Mouse (Mus musculus): ENCODE data around the gene Lrrc8a. TPM values are rescaled to one million over a fixed set of nuclear protein-coding genes. Genes with fewer than 3 reads are reported as not detected.

Gene Lrrc8a
- 26.6 and 28.7 TPM in 2 replicates for polyA plus RNA-seq (2012; rRNA removed)

DNA sequence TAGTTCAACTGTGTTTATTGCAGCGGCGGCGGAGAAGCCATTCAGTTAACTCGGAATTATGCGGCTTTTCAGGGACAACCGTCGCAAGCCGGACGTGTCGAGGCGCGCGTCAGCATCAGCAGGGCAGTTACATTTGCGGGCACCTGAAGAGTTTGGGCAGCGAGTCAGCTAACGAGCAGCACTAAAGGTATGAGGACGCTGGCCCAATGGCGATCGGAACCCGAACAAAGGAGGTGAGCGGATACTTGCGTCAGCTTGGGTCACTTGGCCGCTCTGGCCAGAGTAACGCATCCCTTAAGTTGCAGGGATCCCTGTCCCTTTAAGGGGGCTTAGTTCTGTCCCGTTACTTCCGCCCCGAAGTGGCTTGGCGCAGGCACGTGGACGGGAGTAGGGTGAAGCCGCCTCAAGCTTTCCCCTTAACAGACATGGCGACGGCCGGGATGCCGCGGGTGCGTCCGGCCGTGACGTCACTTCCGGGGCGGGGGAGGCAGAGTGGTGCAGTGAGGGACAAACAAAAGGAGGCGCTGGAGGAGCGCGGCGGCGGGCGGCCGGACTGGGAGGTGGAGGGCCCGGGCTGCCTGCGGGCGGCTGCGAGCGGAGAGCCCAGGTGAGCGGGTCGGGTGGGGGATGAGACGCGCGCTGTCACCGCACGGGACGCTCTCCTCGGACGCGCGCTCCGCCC, at the start of gene Lrrc8a:
TSS of gene Lrrc8a (plus strand) at position 517 of the 682 bp plus-strand sequence.

DNA sequence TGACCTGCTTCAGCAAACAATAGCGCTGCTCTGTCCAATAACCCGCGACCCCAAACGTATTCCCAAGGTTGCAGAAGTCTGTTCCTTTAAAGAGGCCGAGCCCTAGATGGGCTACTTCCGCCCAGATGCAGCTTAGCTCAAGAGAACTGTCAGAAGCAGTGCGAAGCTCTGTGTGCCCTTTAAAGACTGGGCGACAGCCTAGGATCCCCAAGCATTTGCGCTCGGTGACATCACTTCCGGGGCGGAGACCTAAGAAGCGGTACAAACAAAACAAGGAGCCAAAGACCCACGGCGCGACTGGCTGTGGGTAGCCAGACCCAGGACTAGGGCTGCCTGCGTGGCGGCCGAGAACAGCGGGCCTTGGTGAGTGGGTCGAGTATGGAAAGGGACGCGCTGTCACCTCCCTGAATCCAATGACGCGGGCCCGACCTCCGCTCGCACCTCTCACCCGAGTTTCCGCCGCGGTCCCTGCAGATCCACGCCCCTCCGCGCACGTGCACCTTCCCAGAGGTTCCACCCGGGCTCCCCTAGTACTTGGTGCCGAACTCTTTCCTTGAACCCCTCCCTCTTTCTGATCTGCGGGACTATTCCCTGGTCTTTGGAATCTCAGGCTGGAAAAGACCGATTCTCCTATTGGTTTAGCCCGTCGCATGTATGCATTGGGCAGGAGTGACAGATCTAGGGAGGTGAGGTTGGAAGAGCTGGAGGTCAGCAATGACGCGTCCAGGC, 31.7 kb upstream of the Lrrc8a start, which contains the start of gene Kyat1:
TSS of gene Kyat1 (minus strand) at position 219 of the 729 bp plus-strand sequence.

DNA sequence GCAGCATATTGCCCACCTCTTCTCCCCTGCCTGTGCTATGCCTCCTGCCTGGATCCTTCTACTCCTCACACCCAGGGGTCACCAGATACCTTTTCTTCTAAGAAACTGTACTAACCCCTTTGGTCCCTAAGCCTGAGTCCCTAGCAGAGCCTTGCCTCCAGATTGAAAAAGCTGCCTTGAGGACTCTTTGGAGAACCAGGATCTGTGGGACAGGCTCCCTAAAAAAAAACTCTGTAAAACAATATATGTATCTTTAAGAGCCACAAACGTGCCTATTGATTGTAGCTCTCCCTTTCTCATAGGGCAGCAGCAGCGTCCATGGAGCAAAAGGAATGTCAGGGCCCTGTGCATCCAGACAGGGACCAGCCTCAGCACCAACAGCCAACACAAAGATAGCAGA, 2.8 kb downstream of the Lrrc8a start, which contains the start of gene Gm28035:
TSS of gene Gm28035 (plus strand) at position 301 of the 400 bp plus-strand sequence.

DNA sequence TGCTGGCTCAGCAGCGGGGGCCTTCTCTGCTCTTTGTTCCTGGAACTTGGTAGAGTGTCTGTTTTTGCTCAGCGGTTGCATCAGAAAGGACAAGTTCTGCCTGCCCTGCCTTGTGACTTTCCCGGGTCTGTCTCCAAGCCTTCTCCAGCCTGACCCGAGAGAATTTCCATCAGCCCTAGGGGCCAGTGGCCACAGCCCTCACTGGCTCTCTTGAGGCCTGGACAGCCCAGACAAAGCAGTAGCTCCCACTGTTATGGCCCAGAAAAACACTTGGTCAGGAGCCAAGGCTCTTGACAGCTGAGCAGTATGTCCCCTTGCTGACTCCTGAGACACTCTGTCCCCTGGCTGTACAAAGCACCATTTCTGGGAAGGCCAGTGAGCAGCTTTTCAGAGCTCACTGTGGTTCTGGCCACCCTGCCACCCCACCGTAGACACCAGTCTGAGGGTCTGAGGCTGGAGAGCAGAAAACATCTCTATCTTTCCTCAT, 28.3 kb downstream of the Lrrc8a start, which contains the start of gene Phyhd1:
TSS of gene Phyhd1 (plus strand) at position 437 of the 487 bp plus-strand sequence.

DNA sequence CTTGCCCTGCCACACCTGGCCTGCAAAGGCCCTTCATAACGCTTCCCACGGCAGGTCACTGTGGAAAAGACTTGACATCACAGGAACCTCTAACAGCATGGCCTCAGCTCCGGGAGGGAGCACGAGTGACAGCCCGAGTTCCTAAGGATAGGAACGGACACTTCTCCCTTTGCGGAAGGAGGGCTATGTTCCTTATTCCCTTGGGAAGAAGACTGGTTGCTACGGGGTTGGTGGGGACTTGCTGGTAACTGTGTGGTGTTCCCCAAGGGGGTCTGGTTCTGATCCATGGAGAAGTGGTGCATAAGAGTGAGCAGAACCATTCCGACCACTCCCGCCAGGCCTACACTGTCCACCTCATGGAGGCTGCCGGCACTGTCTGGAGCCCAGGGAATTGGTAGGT, 43.2 kb downstream of the Lrrc8a start, which contains the start of gene Gm28038:
TSS of gene Gm28038 (plus strand) at position 301 of the 400 bp plus-strand sequence.

DNA sequence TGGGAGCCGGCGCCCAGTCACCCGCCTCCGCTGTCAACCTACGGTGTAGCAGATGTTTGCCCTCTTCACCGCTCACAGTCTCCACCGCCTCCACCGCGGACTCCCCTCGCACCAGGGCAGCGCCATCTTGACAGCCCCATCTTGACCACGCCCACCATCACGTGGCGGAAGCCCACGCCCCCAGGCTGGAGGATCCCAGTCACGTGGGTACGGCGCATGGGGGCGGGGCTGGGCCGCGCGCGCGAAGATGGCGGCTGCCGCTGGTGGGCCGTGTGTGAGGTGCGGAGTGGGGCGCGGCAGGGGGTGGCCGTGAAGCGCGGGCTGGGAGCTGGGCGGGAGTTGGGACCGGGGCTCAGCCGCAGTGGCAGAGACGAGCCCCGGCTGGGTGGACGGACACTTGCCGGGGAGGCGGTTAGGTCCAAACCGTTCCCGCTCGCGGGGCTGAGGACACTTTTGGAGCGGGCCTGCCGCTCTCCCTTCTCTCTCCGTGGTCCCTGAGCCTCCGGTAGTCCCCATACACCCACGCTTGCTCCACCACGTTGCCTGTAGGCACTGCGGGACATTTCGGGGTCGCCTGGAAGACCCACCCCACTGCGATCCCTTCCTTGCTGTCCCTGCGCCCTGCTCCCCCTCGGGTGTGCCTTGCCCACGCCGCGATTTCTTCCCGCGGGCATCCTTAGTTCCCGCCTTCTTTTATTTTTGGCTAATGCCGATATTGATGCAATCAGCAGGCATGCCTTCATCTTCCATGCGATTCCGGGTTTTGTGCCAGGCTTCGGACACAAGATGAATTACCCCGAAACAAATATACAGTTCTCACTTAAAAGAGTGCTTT, 48.9 kb downstream of the Lrrc8a start, which contains the start of the genes Dolk and Nup188:
TSS of gene Dolk (minus strand) at position 143 of the 835 bp plus-strand sequence.
TSS of gene Nup188 (plus strand) at position 206 of the 835 bp plus-strand sequence.

Other genes with a start within 250 kb of the Lrrc8a start
- gene Wdr34, start 188.8 kb upstream of the Lrrc8a start, polyA plus RNA-seq (2012; rRNA removed), result 63.2 and 64.7 TPM in 2 replicates
- 346 and 393 TPM in 2 replicates for gene Set, start 180.3 kb upstream of the Lrrc8a start, polyA plus RNA-seq (2012; rRNA removed)
- 9.1 TPM in 2 replicates for gene Pkn3, start 160.0 kb upstream of the Lrrc8a start, polyA plus RNA-seq (2012; rRNA removed)
- gene Zdhhc12, start 144.1 kb upstream of the Lrrc8a start, polyA plus RNA-seq (2012; rRNA removed), result 30.2 and 39.0 TPM in 2 replicates
- gene Zer1, start 113.1 kb upstream of the Lrrc8a start, polyA plus RNA-seq (2012; rRNA removed), result 69.0 TPM in 2 replicates
- gene Tbc1d13, start 104.0 kb upstream of the Lrrc8a start, polyA plus RNA-seq (2012; rRNA removed), result 61.3 and 63.8 TPM in 2 replicates
- 14.6 and 18.2 TPM in 2 replicates for gene Endog, start 66.2 kb upstream of the Lrrc8a start, polyA plus RNA-seq (2012; rRNA removed)
- 54.3 and 55.7 TPM in 2 replicates for gene Spout1, start 59.3 kb upstream of the Lrrc8a start, polyA plus RNA-seq (2012; rRNA removed)
- 31.1 and 32.9 TPM in 2 replicates for gene Kyat1, start 31.9 kb upstream of the Lrrc8a start, polyA plus RNA-seq (2012; rRNA removed)
- gene Gm28035, start 2.9 kb downstream of the Lrrc8a start, polyA plus RNA-seq (2012; rRNA removed), result 11.1 and 16.3 TPM in 2 replicates
- gene Phyhd1, start 28.5 kb downstream of the Lrrc8a start, polyA plus RNA-seq (2012; rRNA removed), result 16.7 and 19.0 TPM in 2 replicates
- gene Gm28038, start 43.3 kb downstream of the Lrrc8a start, polyA plus RNA-seq (2012; rRNA removed), result not detected in 2 replicates
- gene Dolk, start 48.6 kb downstream of the Lrrc8a start, polyA plus RNA-seq (2012; rRNA removed), result 11.0 and 12.2 TPM in 2 replicates
- gene Nup188, start 48.7 kb downstream of the Lrrc8a start, polyA plus RNA-seq (2012; rRNA removed), result 42.1 and 44.5 TPM in 2 replicates
- gene Sh3glb2, start 121.6 kb downstream of the Lrrc8a start, polyA plus RNA-seq (2012; rRNA removed), result 289 and 290 TPM in 2 replicates
- 36.1 and 36.8 TPM in 2 replicates for gene Miga2, start 126.5 kb downstream of the Lrrc8a start, polyA plus RNA-seq (2012; rRNA removed)
- gene Dolpp1, start 154.5 kb downstream of the Lrrc8a start, polyA plus RNA-seq (2012; rRNA removed), result 69.9 and 75.3 TPM in 2 replicates
- gene Crat, start 178.1 kb downstream of the Lrrc8a start, polyA plus RNA-seq (2012; rRNA removed), result 26.2 and 28.0 TPM in 2 replicates
- 113 and 121 TPM in 2 replicates for gene Ptpa, start 178.3 kb downstream of the Lrrc8a start, polyA plus RNA-seq (2012; rRNA removed)
- gene Ier5l, start 236.5 kb downstream of the Lrrc8a start, polyA plus RNA-seq (2012; rRNA removed), result 22.7 and 23.2 TPM in 2 replicates